Mouse (Mus musculus) lung, embryonic 14.5 days (tissue): ENCODE measurements around the gene Hoxa10. TPM values are rescaled to one million over a fixed set of nuclear protein-coding genes. Genes with fewer than 3 reads are reported as not detected.

ENCODE experiments used
- ATAC-seq: fragments of 200-750 bp; cut with Nextera tagmentation; 2 replicates; pipeline ENCODE4 v1.8.0; 2017; ENCODE audit warnings: mild to moderate bottlenecking, moderate TSS enrichment, moderate library complexity; ENCODE audit not compliant: insufficient read depth
- DNase-seq: peaks from one replicate; pipeline ENCODE4 v3.0.0-alpha.2; 2015
- H3K27ac ChIP-seq: fragments of 300-500 bp; sonication (generic); 2 replicates; pipeline ENCODE4 v1.5.1; 2014; ENCODE audit warnings: low read depth, mild to moderate bottlenecking, moderate library complexity
- H3K27me3 ChIP-seq: fragments of 300-500 bp; sonication (generic); 2 replicates; pipeline ENCODE4 v1.6.1; 2014; ENCODE audit warnings: low read length, control low read depth; ENCODE audit not compliant: insufficient read depth
- H3K36me3 ChIP-seq: fragments of 300-500 bp; sonication (generic); 2 replicates; pipeline ENCODE4 v1.6.1; 2014; ENCODE audit warnings: control low read depth; ENCODE audit not compliant: insufficient read depth
- H3K4me1 ChIP-seq: fragments of 300-500 bp; sonication (generic); 2 replicates; pipeline ENCODE4 v1.6.1; 2014; ENCODE audit warnings: antibody characterized with exemption, control low read depth; ENCODE audit not compliant: insufficient read depth
- H3K4me2 ChIP-seq: fragments of 300-500 bp; sonication (generic); 2 replicates; pipeline ENCODE4 v1.6.1; 2014; ENCODE audit warnings: mild to moderate bottlenecking
- H3K4me3 ChIP-seq: fragments of 300-500 bp; sonication (generic); 2 replicates; pipeline ENCODE4 v1.5.1; 2014; ENCODE audit warnings: low read depth, low read length
- H3K9ac ChIP-seq: fragments of 300-500 bp; sonication (generic); 2 replicates; pipeline ENCODE4 v1.6.1; 2014
- H3K9me3 ChIP-seq: fragments of 300-500 bp; sonication (generic); 2 replicates; pipeline ENCODE4 v1.6.1; 2016; ENCODE audit warnings: low read depth, low read length, control low read depth
- CTCF ChIP-seq: IDR thresholded peaks from 2 replicates; pipeline ENCODE4 v1.5.1; 2016; ENCODE audit warnings: antibody characterized with exemption, low read depth
- WGBS: fragments of 180-500 bp; shearing (Covaris S2); extraction: QIAGEN DNeasy Blood & Tissue Kit; methylation state at CpG from one replicate; pipeline ENCODE4 v1.1.7; 2014; 5-methylcytosine and 5-hydroxymethylcytosine counted together
- polyA plus RNA-seq: library from polyadenylated mRNA; unstranded; fragments of >200 nt; fragmentation: Nextera tagmentation; extraction: Ambion mirVana; gene quantifications from 2 replicates; pipeline ENCODE4 v1.2.1, GENCODE M21; 2014

Gene Hoxa10
- polyA plus RNA-seq, 1 experiment from 2014 or later, result not detected

DNA sequence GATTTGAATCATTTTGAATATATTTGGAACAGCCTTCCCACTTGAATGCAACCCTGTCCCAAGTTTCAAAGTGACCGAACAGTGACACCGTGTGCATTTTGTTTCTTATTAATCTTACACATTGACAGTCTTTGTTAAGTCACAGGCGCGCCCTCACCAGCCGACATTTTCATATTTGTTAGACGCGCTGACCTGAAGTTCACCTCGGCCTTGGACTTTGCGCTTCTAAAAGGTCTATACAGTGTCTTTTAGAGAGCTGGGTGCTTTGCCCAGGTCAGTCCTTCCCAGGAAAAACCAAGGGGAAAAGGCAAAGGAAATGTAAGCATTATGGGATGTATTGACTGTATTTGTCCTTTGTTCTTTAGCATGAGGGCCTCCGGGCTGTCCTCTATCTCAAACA, 46.0 kb downstream of the Hoxa10 start:
- Histone ChIP-seq H3K9ac (peak overlapping the region; percentile 46), H3K27ac (peak overlapping the region; percentile 83), H3K9me3 (no peaks in the 10 kb centered on the region), H3K4me3 (peak overlapping the region; percentile 10; the same call in 1 of the 2 replicates), H3K4me1 (peaks cover 17% of the 10 kb centered on the region), H3K27me3 (peaks cover 25% of the 10 kb centered on the region), H3K36me3 (peaks cover 7% of the 10 kb centered on the region; the same call in 1 of the 2 replicates), H3K4me2 (peak overlapping the region; percentile 87)
- ATAC-seq, result no peak
- WGBS, result 5% methylated on average over 10 of the region's 10 CpGs
- TF ChIP-seq CTCF, result no peak
- DNase-seq, result peak; percentile 77

GRCm38 (mm10) chr6:52191860-52192550, 48.6 kb downstream of the Hoxa10 start:
- H3K4me3 ChIP-seq, result peak overlapping the region; percentile 70
- H3K4me1 ChIP-seq, result peaks cover 25% of the 10 kb centered on the region
- peak; percentile 94 for DNase-seq
- peak overlapping the region; percentile 71 for H3K9ac ChIP-seq
- ATAC-seq, result peak; percentile 52
- no peaks in the 10 kb centered on the region for H3K9me3 ChIP-seq
- peaks cover 24% of the 10 kb centered on the region for H3K27me3 ChIP-seq
- peak overlapping the region; percentile 87 for H3K4me2 ChIP-seq
- TF ChIP-seq CTCF, result no peak
- H3K36me3 ChIP-seq, result peaks cover 7% of the 10 kb centered on the region; the same call in 1 of the 2 replicates
- under 1% methylated on average over 55 of the region's 55 CpGs for WGBS
- H3K27ac ChIP-seq, result peak overlapping the region; percentile 95

- no peaks in the 10 kb centered on the region for H3K9me3 ChIP-seq
- peak within 1 kb of the TSS; percentile 99 for H3K27ac ChIP-seq
- H3K27me3 ChIP-seq, result peaks cover 25% of the 10 kb centered on the region
- ATAC-seq (no peak), DNase-seq (peak; percentile 59)
- peaks cover 25% of the 10 kb centered on the region for H3K4me1 ChIP-seq
- H3K36me3 ChIP-seq, result peaks cover 7% of the 10 kb centered on the region; the same call in 1 of the 2 replicates
- TF ChIP-seq CTCF, result no peak
- peak within 1 kb of the TSS; percentile 96 for H3K9ac ChIP-seq
- H3K4me3 ChIP-seq, result peak within 1 kb of the TSS; percentile 70
- WGBS, result 1% methylated on average over 79 of the region's 102 CpGs
- peak within 1 kb of the TSS; percentile 87 for H3K4me2 ChIP-seq
Measured at GRCm38 (mm10) chr6:52190906-52191810, 49.5 kb downstream of the Hoxa10 start, which contains the start of gene Hoxa4. Gene Hoxa4 (minus strand): TSS chr6:52191753.

GRCm38 (mm10) chr6:52190410-52190809, 50.2 kb downstream of the Hoxa10 start:
- peak overlapping the region; percentile 87 for H3K4me2 ChIP-seq
- peak overlapping the region; percentile 70 for H3K4me3 ChIP-seq
- peaks cover 7% of the 10 kb centered on the region; the same call in 1 of the 2 replicates for H3K36me3 ChIP-seq
- 2% methylated on average over 23 of the region's 23 CpGs for WGBS
- peaks cover 31% of the 10 kb centered on the region for H3K27me3 ChIP-seq
- TF ChIP-seq CTCF, result peak; percentile 14; the same call in 1 of the 2 replicates
- ATAC-seq (no peak), DNase-seq (peak; percentile 68)
- H3K9me3 ChIP-seq, result no peaks in the 10 kb centered on the region
- H3K4me1 ChIP-seq, result peaks cover 26% of the 10 kb centered on the region
- H3K27ac ChIP-seq, result peak overlapping the region; percentile 99
- peak overlapping the region; percentile 96 for H3K9ac ChIP-seq

DNA sequence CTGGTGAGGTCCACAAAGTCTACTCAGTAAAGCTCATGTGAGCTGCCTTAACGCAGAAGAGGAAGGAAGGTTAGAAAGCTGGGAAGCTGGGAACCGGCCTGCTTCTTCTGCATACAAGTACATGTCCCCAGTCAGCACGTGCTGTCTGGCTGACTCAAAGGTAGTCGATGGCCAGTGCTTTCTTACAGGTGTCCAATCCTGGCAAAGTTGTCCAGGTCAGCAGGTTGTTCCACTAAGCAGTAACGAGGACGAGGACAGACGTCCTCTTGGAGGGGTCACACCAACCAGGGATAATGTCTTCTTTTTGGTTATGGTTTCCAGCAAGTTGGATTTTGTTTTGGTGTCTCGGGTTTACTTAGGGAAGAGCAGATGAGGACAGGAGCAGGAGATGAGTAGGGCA, 50.7 kb downstream of the Hoxa10 start:
- no peak for TF ChIP-seq CTCF
- Histone ChIP-seq H3K4me2 (peak overlapping the region; percentile 87), H3K9ac (peak overlapping the region; percentile 96), H3K36me3 (peaks cover 6% of the 10 kb centered on the region; the same call in 1 of the 2 replicates), H3K4me3 (peak overlapping the region; percentile 70), H3K4me1 (peaks cover 28% of the 10 kb centered on the region), H3K27ac (peak overlapping the region; percentile 99), H3K9me3 (no peaks in the 10 kb centered on the region), H3K27me3 (peaks cover 34% of the 10 kb centered on the region)
- WGBS, result 11% methylated on average over 8 of the region's 8 CpGs
- ATAC-seq, result no peak
- DNase-seq, result no peak

DNA sequence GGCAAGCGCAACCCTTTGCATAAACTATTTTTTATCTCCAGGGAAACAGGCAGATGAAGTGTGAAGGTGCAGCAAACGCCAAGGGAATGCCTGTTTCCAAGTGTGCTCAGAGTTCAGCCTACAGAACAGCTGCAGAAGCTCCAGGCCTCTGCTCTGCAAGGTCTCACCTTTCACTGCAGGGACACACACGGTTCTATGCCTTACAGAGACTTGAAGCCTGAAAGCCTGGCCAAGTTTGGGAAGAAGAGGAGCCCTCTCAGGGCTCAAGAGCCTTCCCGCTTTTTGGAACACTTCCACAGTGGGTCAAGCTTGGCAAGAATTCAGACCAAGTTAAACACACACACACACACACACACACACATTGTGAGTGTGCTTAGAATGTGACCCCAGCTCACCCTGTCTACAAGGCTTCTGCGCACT, 51.5 kb downstream of the Hoxa10 start:
- peaks cover 28% of the 10 kb centered on the region for H3K4me1 ChIP-seq
- peak; percentile 87 for ATAC-seq
- H3K27ac ChIP-seq, result peak overlapping the region; percentile 99
- H3K36me3 ChIP-seq, result peaks cover 3% of the 10 kb centered on the region; the same call in 1 of the 2 replicates
- peaks cover 36% of the 10 kb centered on the region for H3K27me3 ChIP-seq
- H3K9ac ChIP-seq, result peak overlapping the region; percentile 96
- peak overlapping the region; percentile 87 for H3K4me2 ChIP-seq
- 8% methylated on average over 5 of the region's 5 CpGs for WGBS
- no peaks in the 10 kb centered on the region for H3K9me3 ChIP-seq
- peak overlapping the region; percentile 70 for H3K4me3 ChIP-seq
- peak; percentile 94 for DNase-seq
- TF ChIP-seq CTCF, result no peak
